Mouse (Mus musculus) kidney, embryonic 15.5 days (tissue): ENCODE data around the gene Tex16. TPM values are rescaled to one million over a fixed set of nuclear protein-coding genes. Genes with fewer than 3 reads are reported as not detected.

Source experiments
- ATAC-seq: fragments of 200-750 bp; cut with Nextera tagmentation; replicated peaks from 2 replicates; pipeline ENCODE4 v1.8.0; 2017; ENCODE audit warnings: moderate TSS enrichment; ENCODE audit not compliant: low FRiP score
- H3K27ac ChIP-seq: fragments of 300-500 bp; sonication (generic); 2 replicates; pipeline ENCODE4 v1.5.1; 2015; ENCODE audit warnings: mild to moderate bottlenecking, inconsistent platforms
- H3K27me3 ChIP-seq: fragments of 300-500 bp; sonication (generic); 2 replicates; pipeline ENCODE4 v1.6.1; 2015; ENCODE audit warnings: inconsistent platforms
- H3K36me3 ChIP-seq: fragments of 300-500 bp; sonication (generic); 2 replicates; pipeline ENCODE4 v1.6.1; 2015; ENCODE audit warnings: inconsistent platforms
- H3K4me1 ChIP-seq: fragments of 300-500 bp; sonication (generic); 2 replicates; pipeline ENCODE4 v1.6.1; 2015; ENCODE audit warnings: inconsistent platforms
- H3K4me2 ChIP-seq: fragments of 300-500 bp; sonication (generic); 2 replicates; pipeline ENCODE4 v1.6.1; 2015; ENCODE audit warnings: moderate library complexity, mild to moderate bottlenecking, inconsistent platforms
- H3K4me3 ChIP-seq: fragments of 300-500 bp; sonication (generic); replicated peaks from 2 replicates; pipeline ENCODE4 v1.5.1; 2015; ENCODE audit warnings: mild to moderate bottlenecking, inconsistent platforms
- H3K9ac ChIP-seq: fragments of 300-500 bp; sonication (generic); 2 replicates; pipeline ENCODE4 v1.6.1; 2015; ENCODE audit warnings: mild to moderate bottlenecking, inconsistent platforms
- H3K9me3 ChIP-seq: fragments of 300-500 bp; sonication (generic); replicated peaks from 2 replicates; pipeline ENCODE4 v1.6.1; 2016; ENCODE audit warnings: inconsistent platforms
- WGBS: fragments of 180-500 bp; shearing (Covaris S2); methylation state at CpG from one replicate; pipeline ENCODE4 v1.1.7; 2015; ENCODE audit warnings: mixed read lengths; 5-methylcytosine and 5-hydroxymethylcytosine counted together
- polyA plus RNA-seq: library from polyadenylated mRNA; unstranded; fragments of >200 nt; fragmentation: Nextera tagmentation; extraction: Ambion mirVana; gene quantifications from 2 replicates; pipeline ENCODE4 v1.2.1, GENCODE M21; 2015

The Tex16 gene
- polyA plus RNA-seq: 1.4 and 1.6 TPM in 2 replicates

DNA sequence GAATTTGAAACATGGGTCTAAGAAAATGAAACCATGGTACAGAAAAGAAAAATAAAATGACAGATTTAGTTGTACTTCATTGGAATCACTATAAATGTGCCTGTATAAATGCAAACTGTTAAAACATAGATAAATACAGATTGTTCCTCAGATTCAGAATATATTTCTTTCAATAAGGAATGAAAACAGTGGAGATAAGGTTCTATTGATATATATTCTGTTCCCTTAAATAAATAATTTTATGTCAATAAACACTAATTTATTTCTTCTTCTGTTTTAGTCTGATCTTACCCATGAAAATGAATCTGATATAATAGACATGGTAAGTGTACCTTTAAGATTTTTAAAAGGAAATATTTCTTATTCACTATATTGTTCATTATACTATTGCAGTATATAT lies at the start of gene Tex16:
Tex16 (plus strand) TSS at position 301 of the 400 bp plus-strand sequence.
- H3K27ac ChIP-seq: no peak within 1 kb of the TSS
- H3K9me3 ChIP-seq: no peaks in the 10 kb centered on the region
- H3K36me3 ChIP-seq: no peaks in the 10 kb centered on the region
- H3K4me2 ChIP-seq: no peak within 1 kb of the TSS
- H3K4me3 ChIP-seq: no peak within 1 kb of the TSS
- no peak for ATAC-seq
- H3K9ac ChIP-seq: no peak within 1 kb of the TSS
- no peaks in the 10 kb centered on the region for H3K4me1 ChIP-seq
- no peaks in the 10 kb centered on the region for H3K27me3 ChIP-seq

DNA sequence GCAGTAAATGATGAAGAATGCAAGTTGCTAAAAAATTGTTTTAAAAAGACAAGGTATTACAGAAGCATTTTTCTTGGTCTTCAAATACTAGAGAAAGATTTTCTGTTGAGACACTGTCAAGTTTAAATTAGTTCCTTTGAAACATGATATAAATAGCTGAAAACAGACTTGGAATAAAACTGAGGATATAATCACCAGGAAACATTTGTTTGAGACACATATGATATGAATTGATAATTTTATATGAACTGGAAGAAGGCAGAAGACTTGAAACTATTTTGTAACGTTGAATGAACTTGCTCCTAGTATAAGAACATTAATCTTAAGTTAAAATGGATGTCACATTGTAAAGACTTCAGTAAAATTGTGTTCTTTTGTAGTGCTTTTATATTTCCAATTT lies 11.1 kb upstream of the Tex16 start:
- no peaks in the 10 kb centered on the region for H3K9me3 ChIP-seq
- 30% methylated on average over 1 of the region's 1 CpGs for WGBS
- no peak for ATAC-seq
- H3K4me1 ChIP-seq: no peaks in the 10 kb centered on the region
- H3K4me2 ChIP-seq: no peak overlapping the region
- H3K4me3 ChIP-seq: no peak overlapping the region
- H3K9ac ChIP-seq: no peak overlapping the region
- H3K27me3 ChIP-seq: no peaks in the 10 kb centered on the region
- no peak overlapping the region for H3K27ac ChIP-seq
- H3K36me3 ChIP-seq: no peaks in the 10 kb centered on the region

Other genes starting within 250 kb of the Tex16 start
- gene Gm45194, start 119.6 kb upstream of the Tex16 start, polyA plus RNA-seq: 1.4 TPM in 2 replicates
- not detected in 2 replicates for gene 4933403O08Rik, start 228.0 kb downstream of the Tex16 start, polyA plus RNA-seq